Mouse (Mus musculus) small intestine, adult 2 months (tissue): ENCODE measurements around the gene Itpr3. TPM values are rescaled to one million over a fixed set of nuclear protein-coding genes. Genes with fewer than 3 reads are reported as not detected.

Experiments
- H3K27ac ChIP-seq: fragments of 200-500 bp; 2 replicates; pipeline ENCODE4 v1.5.1; 2012; ENCODE audit warnings: low read depth, low read length, control low read depth, inconsistent platforms; ENCODE audit not compliant: insufficient read depth
- H3K27me3 ChIP-seq: fragments of 200-500 bp; 2 replicates; pipeline ENCODE4 v1.6.1; 2012; ENCODE audit warnings: mild to moderate bottlenecking, moderate library complexity, low read length, inconsistent platforms; ENCODE audit not compliant: control insufficient read depth, insufficient read depth
- H3K36me3 ChIP-seq: fragments of 200-500 bp; 2 replicates; pipeline ENCODE4 v1.6.1; 2012; ENCODE audit warnings: mild to moderate bottlenecking, low read length, control low read depth, inconsistent platforms; ENCODE audit not compliant: control insufficient read depth, insufficient read depth
- H3K4me1 ChIP-seq: fragments of 200-500 bp; 2 replicates; pipeline ENCODE4 v1.6.1; 2012; ENCODE audit warnings: low read length, inconsistent platforms, mixed read lengths; ENCODE audit not compliant: control insufficient read depth, insufficient read depth, insufficient read length
- H3K4me3 ChIP-seq: fragments of 200-500 bp; 2 replicates; pipeline ENCODE4 v1.5.1; 2012; ENCODE audit warnings: low read depth, mild to moderate bottlenecking, control low read depth, inconsistent platforms, low read length, moderate library complexity
- CTCF ChIP-seq: fragments of 200-500 bp; IDR thresholded peaks from 2 replicates; pipeline ENCODE4 v1.5.1; 2012; ENCODE audit warnings: low read depth, mild to moderate bottlenecking, control low read depth, inconsistent platforms, low read length, moderate library complexity, mixed read lengths; ENCODE audit not compliant: insufficient replicate concordance, insufficient read length; ENCODE audit errors: extremely low read depth
- POLR2A ChIP-seq: fragments of 200-500 bp; IDR thresholded peaks from 2 replicates; pipeline ENCODE4 v1.6.1; 2012; ENCODE audit warnings: low read depth, mild to moderate bottlenecking, control low read depth, inconsistent platforms, low read length, moderate library complexity
- WGBS: fragments of 180-500 bp; shearing (Covaris S2); methylation state at CpG from one replicate; pipeline ENCODE4 v1.1.7; 2018; 5-methylcytosine and 5-hydroxymethylcytosine counted together
- polyA plus RNA-seq: library from polyadenylated mRNA; depleted of rRNA; stranded (reverse); fragments of >200 nt; gene quantifications from 2 replicates; pipeline ENCODE4 v1.2.3, GENCODE M21; 2012

Itpr3 gene
- polyA plus RNA-seq, 1 experiment = 66.7 TPM

- WGBS = 34% methylated on average over 14 of the region's 14 CpGs
- H3K4me3 ChIP-seq = no peak overlapping the region
- H3K27ac ChIP-seq = peak overlapping the region; percentile 84
- H3K4me1 ChIP-seq = peaks cover 47% of the 10 kb centered on the region
- no peaks in the 10 kb centered on the region for H3K36me3 ChIP-seq
- H3K27me3 ChIP-seq = no peaks in the 10 kb centered on the region
- TF ChIP-seq POLR2A (0 out of 2 replicates have a peak, but pooled peaks have one; percentile 11), CTCF (peak; percentile 76; the same call in 1 of the 2 replicates)
Observed at GRCm38 (mm10) chr17:27047762-27048444, 9.2 kb upstream of the Itpr3 start.

GRCm38 (mm10) chr17:27048445-27049239 lies 8.5 kb upstream of the Itpr3 start:
- H3K27ac ChIP-seq = peak overlapping the region; percentile 84
- TF ChIP-seq POLR2A = no peak; the same call in 1 of the 2 replicates
- TF ChIP-seq CTCF = no peak
- no peaks in the 10 kb centered on the region for H3K27me3 ChIP-seq
- WGBS = 15% methylated on average over 14 of the region's 14 CpGs
- H3K4me1 ChIP-seq = peaks cover 47% of the 10 kb centered on the region
- no peak overlapping the region for H3K4me3 ChIP-seq
- no peaks in the 10 kb centered on the region for H3K36me3 ChIP-seq

GRCm38 (mm10) chr17:27050853-27051252 lies 6.3 kb upstream of the Itpr3 start:
- H3K27me3 ChIP-seq = no peaks in the 10 kb centered on the region
- H3K36me3 ChIP-seq = no peaks in the 10 kb centered on the region
- WGBS = 78% methylated on average over 5 of the region's 5 CpGs
- H3K4me1 ChIP-seq = peaks cover 47% of the 10 kb centered on the region
- H3K27ac ChIP-seq = no peak overlapping the region
- H3K4me3 ChIP-seq = no peak overlapping the region
- TF ChIP-seq CTCF (no peak), POLR2A (no peak)

- H3K27me3 ChIP-seq = no peaks in the 10 kb centered on the region
- peak overlapping the region; percentile 54 for H3K4me3 ChIP-seq
- TF ChIP-seq POLR2A (peak; percentile 29; the same call in 1 of the 2 replicates), CTCF (no peak)
- WGBS = 9% methylated on average over 11 of the region's 11 CpGs
- H3K36me3 ChIP-seq = no peaks in the 10 kb centered on the region
- H3K4me1 ChIP-seq = peaks cover 45% of the 10 kb centered on the region
- H3K27ac ChIP-seq = peak overlapping the region; percentile 23
Observed at GRCm38 (mm10) chr17:27051514-27051913, 5.6 kb upstream of the Itpr3 start.

GRCm38 (mm10) chr17:27056170-27056569 lies 934 bp upstream of the Itpr3 start:
- Histone ChIP-seq H3K4me3 (peak overlapping the region; percentile 71), H3K27ac (peak overlapping the region; percentile 87), H3K27me3 (no peaks in the 10 kb centered on the region), H3K36me3 (no peaks in the 10 kb centered on the region), H3K4me1 (peaks cover 42% of the 10 kb centered on the region)
- TF ChIP-seq CTCF (no peak), POLR2A (peak; percentile 55; the same call in 1 of the 2 replicates)
- 1% methylated on average over 13 of the region's 13 CpGs for WGBS

GRCm38 (mm10) chr17:27057517-27058055 lies 482 bp downstream of the Itpr3 start:
- 3% methylated on average over 24 of the region's 24 CpGs for WGBS
- Histone ChIP-seq H3K4me3 (peak overlapping the region; percentile 71), H3K27me3 (no peaks in the 10 kb centered on the region), H3K27ac (peak overlapping the region; percentile 69), H3K36me3 (no peaks in the 10 kb centered on the region), H3K4me1 (peaks cover 32% of the 10 kb centered on the region)
- TF ChIP-seq CTCF (no peak), POLR2A (no peak)

GRCm38 (mm10) chr17:27060698-27061097 lies 3.6 kb downstream of the Itpr3 start:
- Histone ChIP-seq H3K27ac (no peak overlapping the region), H3K27me3 (no peaks in the 10 kb centered on the region), H3K4me3 (peak overlapping the region; percentile 8; the same call in 1 of the 2 replicates), H3K36me3 (0 out of 2 replicates have a peak, but pooled peaks cover 2% of the 10 kb centered on the region), H3K4me1 (peaks cover 51% of the 10 kb centered on the region)
- WGBS = 25% methylated on average over 8 of the region's 8 CpGs
- TF ChIP-seq POLR2A (no peak), CTCF (no peak)
